Mouse (Mus musculus) c-Kit-positive CD71-negative TER-119-negative erythroid progenitor cells, embryonic 14.5 days (primary cell): ENCODE measurements around the gene Fnip2.

Source experiments
- DNase-seq: peaks from one replicate; pipeline ENCODE4 v3.0.0-alpha.2; 2013; ENCODE audit warnings: low read depth

Fnip2 gene

GRCm38 (mm10) chr3:79415081-79415480 lies 152.5 kb downstream of the Fnip2 start:
- DNase-seq = no peak

- DNase-seq = no peak
Observed at GRCm38 (mm10) chr3:79413492-79413891, 154.1 kb downstream of the Fnip2 start.

- DNase-seq = no peak
Observed at GRCm38 (mm10) chr3:79411666-79412065, 155.9 kb downstream of the Fnip2 start.

- DNase-seq = no peak
Observed at GRCm38 (mm10) chr3:79410629-79410995, 157.0 kb downstream of the Fnip2 start.

- DNase-seq = no peak
Observed at GRCm38 (mm10) chr3:79409927-79410628, 157.5 kb downstream of the Fnip2 start.

- DNase-seq = no peak
Observed at GRCm38 (mm10) chr3:79408546-79408945, 159.1 kb downstream of the Fnip2 start.
